Mouse (Mus musculus) MEL (cell line): ENCODE results near the gene Dop1b. TPM values are rescaled to one million over a fixed set of nuclear protein-coding genes. Genes with fewer than 3 reads are reported as not detected.
A peak's percentile ranks its signal among the peaks of the same experiment; 100 is the strongest.

Experiments
- DNase-seq: peaks from one replicate; pipeline ENCODE4 v3.0.0; 2011; ENCODE audit warnings: low read depth, low spot score
- H3K27ac ChIP-seq: 2 replicates; pipeline ENCODE4 v1.5.1; 2012; ENCODE audit warnings: low read depth, mild to moderate bottlenecking, control low read depth, low read length, moderate library complexity; ENCODE audit not compliant: control insufficient read depth
- H3K27me3 ChIP-seq, 2 experiments: fragments of 150-350 bp in 1 of 2; sonication (generic) in 1 of 2; 2 replicates each; pipeline ENCODE4 v1.6.1; 2012; ENCODE audit warnings: low read length in 2 of 2, mild to moderate bottlenecking in 2 of 2, improper control_type of control experiment in 1 of 2, moderate library complexity in 1 of 2; ENCODE audit not compliant: insufficient read depth in 2 of 2, control insufficient read depth in 1 of 2
- H3K36me3 ChIP-seq, 2 experiments: 2 replicates each; pipeline ENCODE4 v1.6.1; 2012 to 2014; ENCODE audit warnings: low read length in 2 of 2, improper control_type of control experiment in 1 of 2, inconsistent platforms in 1 of 2, mild to moderate bottlenecking in 1 of 2; ENCODE audit not compliant: insufficient read depth in 2 of 2, control insufficient read depth in 1 of 2
- H3K4me1 ChIP-seq, 2 experiments: fragments of 150-350 bp in 1 of 2; sonication (generic) in 1 of 2; 2 replicates each; pipeline ENCODE4 v1.6.1; 2012; ENCODE audit warnings: low read length in 2 of 2, improper control_type of control experiment in 1 of 2, mild to moderate bottlenecking in 1 of 2; ENCODE audit not compliant: insufficient read depth in 2 of 2, control insufficient read depth in 1 of 2
- H3K4me3 ChIP-seq, 2 experiments: fragments of 150-350 bp in 1 of 2; sonication (generic) in 1 of 2; 2 replicates each; pipeline ENCODE4 v1.5.1; 2012; ENCODE audit warnings: low read depth in 2 of 2, low read length in 2 of 2, mild to moderate bottlenecking in 2 of 2, moderate library complexity in 2 of 2, control low read depth in 1 of 2, improper control_type of control experiment in 1 of 2; ENCODE audit not compliant: control insufficient read depth in 1 of 2, insufficient read depth in 1 of 2
- H3K79me2 ChIP-seq: 2 replicates; pipeline ENCODE4 v1.6.1; 2012; ENCODE audit warnings: mild to moderate bottlenecking, low read length, moderate library complexity; ENCODE audit not compliant: control insufficient read depth, poor library complexity, insufficient read depth
- H3K9ac ChIP-seq: 2 replicates; pipeline ENCODE4 v1.6.1; 2012; ENCODE audit warnings: low read depth, mild to moderate bottlenecking, control low read depth, low read length, moderate library complexity; ENCODE audit not compliant: control insufficient read depth, poor library complexity, severe bottlenecking
- H3K9me3 ChIP-seq: fragments of 150-350 bp; sonication (generic); replicated peaks from 2 replicates; pipeline ENCODE4 v1.6.1; 2012; ENCODE audit warnings: mild to moderate bottlenecking, low read length, improper control_type of control experiment, moderate library complexity; ENCODE audit not compliant: insufficient read depth
- BHLHE40 ChIP-seq: IDR thresholded peaks from 2 replicates; pipeline ENCODE4 v1.6.1; 2012; ENCODE audit warnings: low read depth, mild to moderate bottlenecking, inconsistent platforms, low read length, improper control_type of control experiment, borderline replicate concordance
- CHD1 ChIP-seq: IDR thresholded peaks from 2 replicates; pipeline ENCODE4 v1.6.1; 2012; ENCODE audit warnings: low read depth, mild to moderate bottlenecking, inconsistent platforms, low read length, improper control_type of control experiment
- CTCF ChIP-seq, 3 experiments: IDR thresholded peaks in 2 of 3; conservative IDR thresholded peaks in 1 of 3; 2 replicates each; pipeline ENCODE4 v1.5.1; 2011 to 2012; ENCODE audit warnings: low read length in 3 of 3, low read depth in 2 of 3, mild to moderate bottlenecking in 2 of 3, improper control_type of control experiment in 1 of 3, inconsistent platforms in 1 of 3, mixed read lengths in 1 of 3, moderate library complexity in 1 of 3; ENCODE audit not compliant: control insufficient read depth in 1 of 3, insufficient read depth in 1 of 3, poor library complexity in 1 of 3, severe bottlenecking in 1 of 3
- E2F4 ChIP-seq: IDR thresholded peaks from 2 replicates; pipeline ENCODE4 v1.6.1; 2011; ENCODE audit warnings: low read depth, low read length, improper control_type of control experiment, borderline replicate concordance
- ELF1 ChIP-seq: IDR thresholded peaks from 2 replicates; pipeline ENCODE4 v1.6.1; 2014; ENCODE audit warnings: low read depth, mild to moderate bottlenecking, inconsistent platforms, low read length, improper control_type of control experiment, moderate library complexity
- EP300 ChIP-seq, 2 experiments: IDR thresholded peaks; 2 replicates each; pipeline ENCODE4 v1.6.1; 2011; ENCODE audit warnings: improper control_type of control experiment in 2 of 2, low read length in 2 of 2, low read depth in 1 of 2, mild to moderate bottlenecking in 1 of 2
- GABPA ChIP-seq: IDR thresholded peaks from 2 replicates; pipeline ENCODE4 v1.6.1; 2012; ENCODE audit warnings: low read depth, mild to moderate bottlenecking, inconsistent platforms, low read length, improper control_type of control experiment, moderate library complexity
- GATA1 ChIP-seq: IDR thresholded peaks from 2 replicates; pipeline ENCODE4 v1.6.1; 2011; ENCODE audit warnings: low read depth, low read length, improper control_type of control experiment
- JUND ChIP-seq: IDR thresholded peaks from 2 replicates; pipeline ENCODE4 v1.6.1; 2011; ENCODE audit warnings: low read depth, mild to moderate bottlenecking, improper control_type of control experiment, low read length
- MAFK ChIP-seq: IDR thresholded peaks from 2 replicates; pipeline ENCODE4 v1.6.1; 2011; ENCODE audit warnings: low read depth, mild to moderate bottlenecking, low read length, improper control_type of control experiment, borderline replicate concordance
- MAX ChIP-seq: IDR thresholded peaks from 2 replicates; pipeline ENCODE4 v1.6.1; 2011; ENCODE audit warnings: low read length, improper control_type of control experiment
- MXI1 ChIP-seq: IDR thresholded peaks from 2 replicates; pipeline ENCODE4 v1.6.1; 2011; ENCODE audit warnings: mild to moderate bottlenecking, low read depth, low read length, improper control_type of control experiment
- NELFE ChIP-seq: IDR thresholded peaks from 2 replicates; pipeline ENCODE4 v1.6.1; 2011; ENCODE audit warnings: low read depth, low read length, improper control_type of control experiment
- POLR2A ChIP-seq, 2 experiments: IDR thresholded peaks; 2 replicates each; pipeline ENCODE4 v1.6.1; 2011 to 2012; ENCODE audit warnings: low read length in 2 of 2, mild to moderate bottlenecking in 2 of 2, control low read depth in 1 of 2, improper control_type of control experiment in 1 of 2, low read depth in 1 of 2, moderate library complexity in 1 of 2; ENCODE audit not compliant: control insufficient read depth in 1 of 2, insufficient read depth in 1 of 2, poor library complexity in 1 of 2
- POLR2AphosphoS2 ChIP-seq: IDR thresholded peaks from 2 replicates; pipeline ENCODE4 v1.6.1; 2011; ENCODE audit warnings: low read length, improper control_type of control experiment
- POLR2AphosphoS5 ChIP-seq: IDR thresholded peaks from 2 replicates; pipeline ENCODE4 v1.6.1; 2012; ENCODE audit warnings: low read depth, borderline replicate concordance, mild to moderate bottlenecking, inconsistent platforms, low read length, moderate library complexity, mixed read lengths
- RAD21 ChIP-seq: IDR thresholded peaks from 2 replicates; pipeline ENCODE4 v1.6.1; 2011; ENCODE audit warnings: mild to moderate bottlenecking, low read depth, low read length, improper control_type of control experiment
- SIN3A ChIP-seq: IDR thresholded peaks from 2 replicates; pipeline ENCODE4 v1.6.1; 2012; ENCODE audit warnings: low read length, improper control_type of control experiment, inconsistent platforms
- TCF12 ChIP-seq: IDR thresholded peaks from 2 replicates; pipeline ENCODE4 v1.6.1; 2014; ENCODE audit warnings: low read depth, mild to moderate bottlenecking, inconsistent platforms, low read length, improper control_type of control experiment, moderate library complexity
- UBTF ChIP-seq: IDR thresholded peaks from 2 replicates; pipeline ENCODE4 v1.6.1; 2012; ENCODE audit warnings: low read depth, mild to moderate bottlenecking, inconsistent platforms, low read length, improper control_type of control experiment, moderate library complexity, borderline replicate concordance; ENCODE audit not compliant: insufficient read depth
- USF1 ChIP-seq: IDR thresholded peaks from 2 replicates; pipeline ENCODE4 v1.6.1; 2014; ENCODE audit warnings: low read depth, mild to moderate bottlenecking, inconsistent platforms, low read length, improper control_type of control experiment, moderate library complexity
- ZNF384 ChIP-seq: IDR thresholded peaks from 2 replicates; pipeline ENCODE4 v1.6.1; 2012; ENCODE audit warnings: low read depth, mild to moderate bottlenecking, inconsistent platforms, low read length, improper control_type of control experiment
- polyA plus RNA-seq, 2 experiments: library from polyadenylated mRNA; stranded (reverse) in 1 of 2; unstranded in 1 of 2; fragments of >175 nt in 1 of 2; fragments of >200 nt in 1 of 2; gene quantifications; 2 replicates each; pipeline versions ENCODE4 v1.2.1 to v1.2.4; 2012; ENCODE audit warnings: low replicate concordance in 2 of 2, low read depth in 1 of 2; ENCODE audit not compliant: insufficient read length in 2 of 2, insufficient read depth in 1 of 2, missing spikeins in 1 of 2
- total RNA-seq: library from RNA; depleted of rRNA; stranded (reverse); fragments of 300-350 nt; gene quantifications from 2 replicates; pipeline ENCODE4 v1.2.3, GENCODE M21; 2012

Gene Dop1b
- total and polyA plus RNA-seq, 3 experiments: 5.8 to 11.3 TPM; not detected in 1

DNA sequence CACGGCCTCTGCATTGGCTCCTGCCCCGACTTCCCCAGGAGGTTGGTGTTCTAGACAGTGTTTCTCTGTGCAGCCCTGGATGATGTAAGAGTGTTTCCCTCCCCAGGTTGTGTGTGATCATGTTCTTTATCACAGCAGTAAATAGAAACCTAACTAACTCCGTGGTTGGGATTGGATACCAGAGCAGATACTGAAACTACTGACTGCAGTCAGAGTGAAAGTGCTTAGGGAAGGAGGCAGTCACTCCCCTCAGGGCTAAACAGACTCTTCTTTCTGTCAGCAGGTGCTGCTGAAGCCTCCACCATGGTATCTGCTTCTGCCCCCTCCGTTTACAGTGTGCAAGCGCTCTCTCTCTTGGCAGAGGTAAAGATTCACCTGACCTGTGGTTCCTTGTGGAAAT is 86.9 kb downstream of the Dop1b start:
- no peaks in the 10 kb centered on the region for H3K4me1 ChIP-seq
- H3K79me2 ChIP-seq: no peaks in the 10 kb centered on the region
- no peaks in the 10 kb centered on the region for H3K36me3 ChIP-seq
- peak; percentile 24 for DNase-seq
- H3K9ac ChIP-seq: no peak overlapping the region
- TF ChIP-seq MAX (no peak), BHLHE40 (no peak), GABPA (no peak), UBTF (no peak), EP300 (IDR thresholded peaks at IDR 0.05; ENCODE audit: low read depth in 1 of 2, low read length in 2 of 2) (no peak), NELFE (no peak), MXI1 (no peak), ELF1 (no peak), POLR2AphosphoS5 (no peak), USF1 (no peak), POLR2A (IDR thresholded peaks at IDR 0.05; ENCODE audit: control insufficient read depth in 1 of 2, insufficient read depth in 1 of 2, low read depth in 1 of 2, low read length in 2 of 2, poor library complexity in 1 of 2) (no peak), E2F4 (no peak)
- H3K27ac ChIP-seq: no peak overlapping the region
- no peak overlapping the region for H3K4me3 ChIP-seq
- no peaks in the 10 kb centered on the region for H3K9me3 ChIP-seq
- no peaks in the 10 kb centered on the region for H3K27me3 ChIP-seq

DNA sequence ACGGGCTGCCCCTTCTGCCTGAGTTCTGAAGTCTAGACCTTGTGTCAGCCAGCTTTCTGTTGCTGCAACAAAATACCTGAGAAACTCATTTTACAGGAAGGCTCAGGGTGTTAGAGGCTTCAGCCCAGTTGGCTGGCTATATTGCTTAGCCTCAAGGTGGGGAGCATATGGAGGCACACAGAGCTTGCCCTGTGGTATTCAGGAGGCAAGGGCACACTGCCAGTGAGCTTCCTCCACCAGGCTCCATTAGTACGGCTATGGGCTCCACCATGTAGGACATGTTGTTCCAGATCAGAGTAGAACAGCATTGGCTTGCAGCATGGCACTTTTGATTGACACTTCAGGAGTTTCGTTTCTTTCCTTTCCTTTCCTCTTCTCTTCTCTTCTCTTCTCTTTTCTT is 87.4 kb downstream of the Dop1b start:
- H3K9me3 ChIP-seq: no peaks in the 10 kb centered on the region
- H3K4me3 ChIP-seq: no peak overlapping the region
- TF ChIP-seq SIN3A (no peak), GABPA (no peak), MAX (no peak), E2F4 (no peak), USF1 (no peak), CHD1 (no peak), GATA1 (no peak), TCF12 (no peak), CTCF (IDR thresholded peaks at IDR 0.05 in 2 of 3, conservative IDR thresholded peaks at IDR 0.05 in 1 of 3; ENCODE audit: control insufficient read depth in 1 of 3, insufficient read depth in 1 of 3, low read depth in 2 of 3, low read length in 3 of 3, poor library complexity in 1 of 3, severe bottlenecking in 1 of 3) (no peak), JUND (no peak), POLR2AphosphoS2 (no peak), RAD21 (no peak), MAFK (no peak), ZNF384 (no peak)
- H3K79me2 ChIP-seq: no peaks in the 10 kb centered on the region
- no peak for DNase-seq
- H3K36me3 ChIP-seq: no peaks in the 10 kb centered on the region
- no peaks in the 10 kb centered on the region for H3K4me1 ChIP-seq
- no peak overlapping the region for H3K27ac ChIP-seq
- no peak overlapping the region for H3K9ac ChIP-seq
- no peaks in the 10 kb centered on the region for H3K27me3 ChIP-seq
